Mouse (Mus musculus) CH12.LX (cell line): Measurements from ENCODE around the gene Ift74.
"Not testable (repeated sequence)": the region's sequence is repeated elsewhere in the genome, so short reads cannot be mapped to it uniquely, and the experiment has no call there.

Source experiments
- CHD1 ChIP-seq: IDR thresholded peaks from 2 replicates; pipeline ENCODE4 v1.6.1; 2012; ENCODE audit warnings: low read depth, low read length, improper control_type of control experiment, inconsistent platforms
- CTCF ChIP-seq, 2 experiments: IDR thresholded peaks in 1 of 2; conservative IDR thresholded peaks in 1 of 2; 2 replicates each; pipeline ENCODE4 v1.5.1; 2011 to 2012; ENCODE audit warnings: low read depth in 2 of 2, low read length in 2 of 2, improper control_type of control experiment in 1 of 2, inconsistent platforms in 1 of 2, mild to moderate bottlenecking in 1 of 2, moderate library complexity in 1 of 2
- ELF1 ChIP-seq: IDR thresholded peaks from 2 replicates; pipeline ENCODE4 v1.6.1; 2014; ENCODE audit warnings: low read depth, mild to moderate bottlenecking, inconsistent platforms, low read length, improper control_type of control experiment
- MAFK ChIP-seq: IDR thresholded peaks from 2 replicates; pipeline ENCODE4 v1.6.1; 2011; ENCODE audit warnings: low read length, improper control_type of control experiment; ENCODE audit not compliant: insufficient replicate concordance
- MEF2A ChIP-seq: IDR thresholded peaks from 2 replicates; pipeline ENCODE4 v1.6.1; 2014; ENCODE audit warnings: low read depth, mild to moderate bottlenecking, inconsistent platforms, low read length, improper control_type of control experiment, borderline replicate concordance
- PAX5 ChIP-seq: IDR thresholded peaks from 2 replicates; pipeline ENCODE4 v1.6.1; 2012; ENCODE audit warnings: low read length, inconsistent platforms, mixed read lengths
- POLR2A ChIP-seq: IDR thresholded peaks from 2 replicates; pipeline ENCODE4 v1.6.1; 2011; ENCODE audit warnings: low read depth, mild to moderate bottlenecking, improper control_type of control experiment, low read length
- POLR2AphosphoS2 ChIP-seq: IDR thresholded peaks from 2 replicates; pipeline ENCODE4 v1.6.1; 2011; ENCODE audit warnings: low read depth, low read length, improper control_type of control experiment
- RAD21 ChIP-seq: IDR thresholded peaks from 2 replicates; pipeline ENCODE4 v1.6.1; 2011; ENCODE audit warnings: low read depth, mild to moderate bottlenecking, low read length, improper control_type of control experiment, moderate library complexity
- TBP ChIP-seq: conservative IDR thresholded peaks from 2 replicates; pipeline ENCODE4 v1.6.1; 2011; ENCODE audit warnings: low read depth, low read length, improper control_type of control experiment
- USF1 ChIP-seq: IDR thresholded peaks from 2 replicates; pipeline ENCODE4 v1.6.1; 2014; ENCODE audit warnings: low read depth, mild to moderate bottlenecking, inconsistent platforms, low read length, improper control_type of control experiment
- ZNF384 ChIP-seq: IDR thresholded peaks from 2 replicates; pipeline ENCODE4 v1.6.1; 2012; ENCODE audit warnings: low read depth, low read length, improper control_type of control experiment, inconsistent platforms

DNA sequence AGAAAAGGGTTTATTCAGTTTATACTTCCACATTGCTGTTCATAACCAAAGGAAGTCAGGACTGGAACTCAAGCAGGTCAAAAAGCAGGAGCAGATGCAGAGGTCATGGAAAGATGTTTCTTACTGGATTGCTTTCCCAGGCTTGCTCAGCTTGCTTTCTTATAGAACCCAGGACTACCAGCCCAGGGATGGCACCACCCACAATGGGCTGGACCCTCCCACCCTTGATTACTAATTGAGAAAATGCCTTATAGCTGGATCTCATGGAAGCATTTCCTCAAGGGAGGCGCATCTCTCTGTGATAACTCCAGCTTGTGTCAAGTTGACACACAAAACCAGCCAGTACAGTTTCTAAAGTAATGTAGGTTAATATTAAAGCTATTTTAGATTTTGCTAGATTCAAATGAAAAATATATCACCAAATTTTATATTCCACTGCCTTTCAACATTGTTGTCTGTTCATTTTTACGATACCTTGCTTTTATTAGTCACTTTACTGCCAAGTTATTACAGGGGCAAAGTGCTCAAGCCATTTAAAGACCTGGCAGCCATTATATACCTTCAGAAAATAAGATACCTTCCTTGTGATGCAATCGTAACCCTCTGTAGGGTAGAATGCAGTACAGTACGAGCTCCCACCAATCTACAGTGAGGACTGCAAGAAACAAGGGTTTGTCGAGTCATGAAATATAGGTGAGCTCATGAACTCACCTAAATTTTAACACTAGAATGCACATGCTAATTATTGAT is 36.3 kb downstream of the Ift74 start:
- not testable (repeated sequence) for TF ChIP-seq CTCF (conservative IDR thresholded peaks at IDR 0.05 in 1 of 2, IDR thresholded peaks at IDR 0.05 in 1 of 2; ENCODE audit: low read depth in 2 of 2, low read length in 2 of 2); POLR2AphosphoS2; ZNF384; RAD21; MAFK; ELF1; POLR2A; PAX5; USF1; MEF2A; TBP; CHD1
